Comparison of ENCODE assay signal across 12 mouse cellular contexts in genomic region chr7:80296462-80296861, GRCm38 (mm10). TPM values are rescaled to one million over a fixed set of nuclear protein-coding genes. Genes with fewer than 3 reads are reported as not detected.
A peak's percentile ranks its signal among the peaks of the same experiment; 100 is the strongest.
DNase-seq lines count a peak whose midpoint lies in the region; ATAC-seq and TF ChIP-seq lines count a peak whose summit lies in the region.
"Had no signal": no experiment of that assay in that cellular context is flagged by ENCODE, and none has a peak within 500 bp of the region (broad histone marks: within the 10 kb centered on the region; RNA-seq: fewer than 3 reads in every experiment).

No protein-coding gene starts in this region.

- intact Hi-C loops in heart, adult 2 months (cut with DNase I), result loop anchor here (5.0 kb wide), 1 partner anchor 154 kb away; no protein-coding TSS in a partner anchor

- no peak for DNase-seq in heart, adult 2 months
- no peak for DNase-seq in lung, postnatal 0 days (ENCODE audit: low spot score)
- DNase-seq in liver, postnatal 0 days, result no peak
- no peak for DNase-seq in adipocyte (ENCODE audit: low spot score)
- DNase-seq in spleen, postnatal 14 days (ENCODE audit: low spot score in 2 of 2), result no peak
- DNase-seq: adrenal gland, postnatal 36 days; B cell, adult 2 months; cerebellum, adult 8-10 months; kidney, postnatal 36 days had no signal

- H3K27ac ChIP-seq in heart, embryonic 11.5 days (ENCODE audit: low read depth, low read length), result no peak overlapping the region
- H3K27ac ChIP-seq in heart, adult 2 months, result no peak overlapping the region
- H3K27ac ChIP-seq in lung, embryonic 15.5 days, result no peak overlapping the region
- H3K27ac ChIP-seq in lung, postnatal 0 days (ENCODE audit: low read length), result no peak overlapping the region
- H3K27ac ChIP-seq in embryonic fibroblast, embryonic 13.5 days (ENCODE audit: insufficient read depth, low read length), result peak overlapping the region; percentile 76; the same call in 1 of the 2 replicates
- H3K27ac ChIP-seq in liver, postnatal 0 days (ENCODE audit: low read depth), result no peak overlapping the region

- 95% methylated on average over 6 of the region's 6 CpGs for WGBS in heart, embryonic 11.5 days (ENCODE audit: insufficient replicate concordance)
- WGBS in heart, adult 2 months, result 93% methylated on average over 6 of the region's 6 CpGs
- WGBS in lung, embryonic 15.5 days, result 91% methylated on average over 6 of the region's 6 CpGs
- 88% methylated on average over 6 of the region's 6 CpGs for WGBS in lung, postnatal 0 days
- 87% methylated on average over 6 of the region's 6 CpGs for WGBS in liver, postnatal 0 days (ENCODE audit: insufficient replicate concordance)

- H3K79me2 ChIP-seq in heart, adult 2 months (replicated peaks; ENCODE audit: control insufficient read depth, insufficient read depth, low read length), result peaks cover 1% of the 10 kb centered on the region

- no peak for TF ChIP-seq POLR2A in heart, adult 2 months (IDR thresholded peaks at IDR 0.05; ENCODE audit: insufficient read depth, low read depth, low read length)
- TF ChIP-seq POLR2A in embryonic fibroblast, embryonic 13.5 days (IDR thresholded peaks at IDR 0.05; ENCODE audit: low read depth, low read length), result no peak

- H3K4me1 ChIP-seq in heart, embryonic 11.5 days (ENCODE audit: control insufficient read depth, insufficient read depth, low read length), result peaks cover 9% of the 10 kb centered on the region; the same call in 1 of the 2 replicates
- H3K4me1 ChIP-seq in heart, adult 2 months (ENCODE audit: control insufficient read depth, insufficient read depth, low read length), result no peaks in the 10 kb centered on the region
- H3K4me1 ChIP-seq in lung, embryonic 15.5 days, result peaks cover 27% of the 10 kb centered on the region
- H3K4me1 ChIP-seq in lung, postnatal 0 days (ENCODE audit: insufficient read depth, low read depth, low read length), result no peaks in the 10 kb centered on the region; the same call in 1 of the 2 replicates
- H3K4me1 ChIP-seq in embryonic fibroblast, embryonic 13.5 days (ENCODE audit: control insufficient read depth, insufficient read depth, low read length), result peaks cover 9% of the 10 kb centered on the region
- peaks cover 13% of the 10 kb centered on the region; the same call in 1 of the 2 replicates for H3K4me1 ChIP-seq in liver, postnatal 0 days (ENCODE audit: insufficient read depth)

- H3K4me3 ChIP-seq in heart, embryonic 11.5 days (ENCODE audit: low read depth, low read length), result 0 out of 2 replicates have a peak overlapping the region, but pooled peaks have one; percentile 76
- no peak overlapping the region for H3K4me3 ChIP-seq in heart, adult 2 months
- no peak overlapping the region; the same call in 1 of the 2 replicates for H3K4me3 ChIP-seq in lung, embryonic 15.5 days
- H3K4me3 ChIP-seq in lung, postnatal 0 days (ENCODE audit: low read depth, low read length), result no peak overlapping the region
- H3K4me3 ChIP-seq in embryonic fibroblast, embryonic 13.5 days (ENCODE audit: insufficient read depth, low read length), result peak overlapping the region; percentile 31
- H3K4me3 ChIP-seq in liver, postnatal 0 days (ENCODE audit: low read depth, low read length), result peak overlapping the region; percentile 85; the same call in 1 of the 2 replicates

- 0 out of 2 replicates have a peak overlapping the region, but pooled peaks have one; percentile 43 for H3K9ac ChIP-seq in heart, embryonic 11.5 days (ENCODE audit: low read depth, low read length)
- no peak overlapping the region for H3K9ac ChIP-seq in heart, adult 2 months (ENCODE audit: low read depth, low read length)
- 0 out of 2 replicates have a peak overlapping the region, but pooled peaks have one; percentile 2 for H3K9ac ChIP-seq in lung, embryonic 15.5 days
- H3K9ac ChIP-seq in lung, postnatal 0 days (replicated peaks; ENCODE audit: low read depth), result no peak overlapping the region
- H3K9ac ChIP-seq in liver, postnatal 0 days (replicated peaks), result peak overlapping the region; percentile 18; the same call in 1 of the 2 replicates

- H3K9me3 ChIP-seq in heart, embryonic 11.5 days (replicated peaks; ENCODE audit: control insufficient read depth, low read length), result no peaks in the 10 kb centered on the region
- no peaks in the 10 kb centered on the region for H3K9me3 ChIP-seq in lung, embryonic 15.5 days
- H3K9me3 ChIP-seq in lung, postnatal 0 days (ENCODE audit: low read length), result no peaks in the 10 kb centered on the region
- no peaks in the 10 kb centered on the region for H3K9me3 ChIP-seq in liver, postnatal 0 days (ENCODE audit: low read length)

- H3K4me2 ChIP-seq in heart, embryonic 11.5 days, result no peak overlapping the region
- H3K4me2 ChIP-seq in lung, embryonic 15.5 days, result peak overlapping the region; percentile 16; the same call in 1 of the 2 replicates
- no peak overlapping the region for H3K4me2 ChIP-seq in lung, postnatal 0 days (replicated peaks; ENCODE audit: low read depth, low read length)
- peak overlapping the region; percentile 85 for H3K4me2 ChIP-seq in liver, postnatal 0 days (ENCODE audit: low read depth, low read length)

- TF ChIP-seq CTCF in heart, adult 2 months (IDR thresholded peaks at IDR 0.05), result no peak
- no peak for TF ChIP-seq CTCF in lung, postnatal 0 days (IDR thresholded peaks at IDR 0.05)
- no peak for TF ChIP-seq CTCF in embryonic fibroblast, embryonic 13.5 days (IDR thresholded peaks at IDR 0.05; ENCODE audit: borderline replicate concordance, insufficient read depth, low read length)
- no peak for TF ChIP-seq CTCF in liver, postnatal 0 days (IDR thresholded peaks at IDR 0.05; ENCODE audit: low read depth)

- no peak for ATAC-seq in heart, embryonic 11.5 days (replicated peaks; ENCODE audit: insufficient number of reproducible peaks, low FRiP score, low TSS enrichment)
- no peak for ATAC-seq in lung, embryonic 15.5 days (ENCODE audit: borderline replicate concordance, extremely low read depth, low FRiP score, low TSS enrichment)
- ATAC-seq in lung, postnatal 0 days, result no peak
- no peak for ATAC-seq in liver, postnatal 0 days

- H3K36me3 ChIP-seq in heart, embryonic 11.5 days (ENCODE audit: control insufficient read depth, insufficient read depth, low read length), result peaks cover 3% of the 10 kb centered on the region; the same call in 1 of the 2 replicates
- no peaks in the 10 kb centered on the region for H3K36me3 ChIP-seq in heart, adult 2 months (ENCODE audit: control insufficient read depth, insufficient read depth, low read length)
- H3K36me3 ChIP-seq in lung, embryonic 15.5 days, result peaks cover 27% of the 10 kb centered on the region
- H3K36me3 ChIP-seq in lung, postnatal 0 days (ENCODE audit: insufficient read depth, low read length), result no peaks in the 10 kb centered on the region
- H3K36me3 ChIP-seq in liver, postnatal 0 days (replicated peaks; ENCODE audit: insufficient read depth, low read length), result peaks cover 33% of the 10 kb centered on the region

- no peaks in the 10 kb centered on the region for H3K27me3 ChIP-seq in heart, embryonic 11.5 days (ENCODE audit: control insufficient read depth, insufficient read depth, low read length)
- H3K27me3 ChIP-seq in heart, adult 2 months (ENCODE audit: control insufficient read depth, insufficient read depth, low read length), result no peaks in the 10 kb centered on the region
- H3K27me3 ChIP-seq in lung, embryonic 15.5 days, result no peaks in the 10 kb centered on the region
- H3K27me3 ChIP-seq in lung, postnatal 0 days (replicated peaks; ENCODE audit: insufficient read depth, low read length), result no peaks in the 10 kb centered on the region
- H3K27me3 ChIP-seq in liver, postnatal 0 days (ENCODE audit: insufficient read depth, low read length), result no peaks in the 10 kb centered on the region

- TF ChIP-seq EP300 in heart, adult 2 months (IDR thresholded peaks at IDR 0.05; ENCODE audit: insufficient read depth, low read depth, low read length), result no peak
- no peak for TF ChIP-seq EP300 in lung, postnatal 0 days (IDR thresholded peaks at IDR 0.05)
- no peak for TF ChIP-seq EP300 in liver, postnatal 0 days (IDR thresholded peaks at IDR 0.05; ENCODE audit: low read depth)

RNA-seq across cellular contexts. Expression of gene Prc1, which starts 2.2 kb away (rescaled TPM):
- polyA plus RNA-seq in heart, embryonic 11.5 days (2014; fragmentation: Nextera tagmentation; extraction: Ambion mirVana), result 148 and 156 TPM in 2 replicates
- 1 to 10 TPM in 1 of 2 experiments, under 1 TPM in 1; 0.47 to 1.5 TPM for total RNA-seq in heart, adult 2 months (2021)
- 1.1 and 2.8 TPM in 2 replicates for polyA plus RNA-seq in heart, adult 2 months (2012; rRNA removed)
- 170 and 177 TPM in 2 replicates for polyA plus RNA-seq in lung, embryonic 15.5 days (2015; fragmentation: Nextera tagmentation; extraction: Ambion mirVana)
- polyA plus RNA-seq in lung, postnatal 0 days (2015; fragmentation: Nextera tagmentation; extraction: Ambion mirVana), result 8.4 and 13.8 TPM in 2 replicates
- polyA plus RNA-seq in embryonic fibroblast, embryonic 13.5 days (2011; ENCODE audit: insufficient read length, low read depth, missing spikeins), result 94.6 and 124 TPM in 2 replicates
- polyA plus RNA-seq in liver, postnatal 0 days (2015; fragmentation: Nextera tagmentation; extraction: Ambion mirVana), result 48.3 and 57.6 TPM in 2 replicates

RNA-seq across cellular contexts. Expression of gene Vps33b, which starts 27.0 kb away (rescaled TPM):
- 12.3 and 13.4 TPM in 2 replicates for polyA plus RNA-seq in heart, embryonic 11.5 days (2014; fragmentation: Nextera tagmentation; extraction: Ambion mirVana)
- total RNA-seq in heart, adult 2 months (2021), result 1 to 10 TPM; 6.1 to 6.2 TPM
- polyA plus RNA-seq in heart, adult 2 months (2012; rRNA removed), result 5.1 and 5.2 TPM in 2 replicates
- polyA plus RNA-seq in lung, embryonic 15.5 days (2015; fragmentation: Nextera tagmentation; extraction: Ambion mirVana), result 9.5 and 11.1 TPM in 2 replicates
- 2.8 and 3.4 TPM in 2 replicates for polyA plus RNA-seq in lung, postnatal 0 days (2015; fragmentation: Nextera tagmentation; extraction: Ambion mirVana)
- polyA plus RNA-seq in embryonic fibroblast, embryonic 13.5 days (2011; ENCODE audit: insufficient read length, low read depth, missing spikeins), result 10.7 and 12.0 TPM in 2 replicates
- 2.5 and 2.9 TPM in 2 replicates for polyA plus RNA-seq in liver, postnatal 0 days (2015; fragmentation: Nextera tagmentation; extraction: Ambion mirVana)

RNA-seq across cellular contexts. Expression of gene Rccd1, which starts 27.8 kb away (rescaled TPM):
- 8.9 and 9.0 TPM in 2 replicates for polyA plus RNA-seq in heart, embryonic 11.5 days (2014; fragmentation: Nextera tagmentation; extraction: Ambion mirVana)
- 1 to 10 TPM; 5.6 to 6.1 TPM for total RNA-seq in heart, adult 2 months (2021)
- 7.0 and 7.4 TPM in 2 replicates for polyA plus RNA-seq in heart, adult 2 months (2012; rRNA removed)
- polyA plus RNA-seq in lung, embryonic 15.5 days (2015; fragmentation: Nextera tagmentation; extraction: Ambion mirVana), result 6.6 and 10.2 TPM in 2 replicates
- polyA plus RNA-seq in lung, postnatal 0 days (2015; fragmentation: Nextera tagmentation; extraction: Ambion mirVana), result 3.4 and 3.8 TPM in 2 replicates
- 11.8 and 19.0 TPM in 2 replicates for polyA plus RNA-seq in embryonic fibroblast, embryonic 13.5 days (2011; ENCODE audit: insufficient read length, low read depth, missing spikeins)
- polyA plus RNA-seq in liver, postnatal 0 days (2015; fragmentation: Nextera tagmentation; extraction: Ambion mirVana), result 1.2 and 1.6 TPM in 2 replicates

RNA-seq across cellular contexts. Expression of gene Ngrn, which starts 35.4 kb away (rescaled TPM):
- 41.4 and 41.8 TPM in 2 replicates for polyA plus RNA-seq in heart, embryonic 11.5 days (2014; fragmentation: Nextera tagmentation; extraction: Ambion mirVana)
- 10 to 100 TPM; 22.9 to 27.2 TPM for total RNA-seq in heart, adult 2 months (2021)
- polyA plus RNA-seq in heart, adult 2 months (2012; rRNA removed), result 16.8 and 26.2 TPM in 2 replicates
- polyA plus RNA-seq in lung, embryonic 15.5 days (2015; fragmentation: Nextera tagmentation; extraction: Ambion mirVana), result 44.6 and 45.7 TPM in 2 replicates
- 40.8 and 46.0 TPM in 2 replicates for polyA plus RNA-seq in lung, postnatal 0 days (2015; fragmentation: Nextera tagmentation; extraction: Ambion mirVana)
- polyA plus RNA-seq in embryonic fibroblast, embryonic 13.5 days (2011; ENCODE audit: insufficient read length, low read depth, missing spikeins), result 15.8 and 17.4 TPM in 2 replicates
- polyA plus RNA-seq in liver, postnatal 0 days (2015; fragmentation: Nextera tagmentation; extraction: Ambion mirVana), result 20.9 and 23.1 TPM in 2 replicates

RNA-seq across cellular contexts. Expression of gene Unc45a, which starts 44.3 kb away (rescaled TPM):
- 11.3 and 15.6 TPM in 2 replicates for polyA plus RNA-seq in heart, embryonic 11.5 days (2014; fragmentation: Nextera tagmentation; extraction: Ambion mirVana)
- total RNA-seq in heart, adult 2 months (2021), result 10 to 100 TPM; 15.8 to 16.8 TPM
- 23.0 and 24.0 TPM in 2 replicates for polyA plus RNA-seq in heart, adult 2 months (2012; rRNA removed)
- polyA plus RNA-seq in lung, embryonic 15.5 days (2015; fragmentation: Nextera tagmentation; extraction: Ambion mirVana), result 36.8 and 42.2 TPM in 2 replicates
- polyA plus RNA-seq in lung, postnatal 0 days (2015; fragmentation: Nextera tagmentation; extraction: Ambion mirVana), result 30.3 and 32.9 TPM in 2 replicates
- polyA plus RNA-seq in embryonic fibroblast, embryonic 13.5 days (2011; ENCODE audit: insufficient read length, low read depth, missing spikeins), result 34.4 and 46.6 TPM in 2 replicates
- 4.9 and 7.2 TPM in 2 replicates for polyA plus RNA-seq in liver, postnatal 0 days (2015; fragmentation: Nextera tagmentation; extraction: Ambion mirVana)

Comparison
In these comparisons a context has a peak if more than half of its experiments do, and no peak if none do; other contexts are left out.
1. H3K4me2 ChIP-seq: peak in lung, embryonic 15.5 days (single experiment) and liver, postnatal 0 days (single experiment); none in heart, embryonic 11.5 days (single experiment) and lung, postnatal 0 days (single experiment).
2. H3K4me3 ChIP-seq: peak in heart, embryonic 11.5 days (single experiment), embryonic fibroblast, embryonic 13.5 days (single experiment) and liver, postnatal 0 days (single experiment); none in heart, adult 2 months (single experiment), lung, embryonic 15.5 days (single experiment) and lung, postnatal 0 days (single experiment).
3. H3K9ac ChIP-seq: peak in heart, embryonic 11.5 days (single experiment), lung, embryonic 15.5 days (single experiment) and liver, postnatal 0 days (single experiment); none in heart, adult 2 months (single experiment) and lung, postnatal 0 days (single experiment).